Mouse (Mus musculus): ENCODE measurements around the gene Ctla4. TPM values are rescaled to one million over a fixed set of nuclear protein-coding genes. Genes with fewer than 3 reads are reported as not detected.

The Ctla4 gene
- polyA plus RNA-seq (2015; fragmentation: Nextera tagmentation; extraction: Ambion mirVana), result not detected in 2 replicates

- Histone ChIP-seq H3K36me3 (ENCODE audit: control insufficient read depth, insufficient read depth, low read length) (no peaks in the 10 kb centered on the region), H3K4me1 (ENCODE audit: control insufficient read depth, insufficient read depth, low read length) (no peaks in the 10 kb centered on the region), H3K4me3 (ENCODE audit: low read depth, low read length) (no peak within 1 kb of the TSS), H3K9ac (ENCODE audit: low read depth, low read length) (no peak within 1 kb of the TSS), H3K9me3 (replicated peaks; ENCODE audit: control insufficient read depth, low read length, poor library complexity, severe bottlenecking) (no peaks in the 10 kb centered on the region), H3K27ac (ENCODE audit: low read length) (no peak within 1 kb of the TSS), H3K27me3 (ENCODE audit: control insufficient read depth, insufficient read depth, low read depth, low read length) (no peaks in the 10 kb centered on the region), H3K4me2 (ENCODE audit: low read length) (no peak within 1 kb of the TSS)
- WGBS, result 91% methylated on average over 7 of the region's 7 CpGs
- ATAC-seq, result no peak
Measured at GRCm38 (mm10) chr1:60886981-60887380, at the start of gene Ctla4. Gene Ctla4 (plus strand): TSS chr1:60887000.

- H3K4me1 ChIP-seq (ENCODE audit: control insufficient read depth, insufficient read depth, low read length), result no peaks in the 10 kb centered on the region
- no peak for ATAC-seq
- no peak overlapping the region for H3K27ac ChIP-seq (ENCODE audit: low read length)
- no peak overlapping the region for H3K4me2 ChIP-seq (ENCODE audit: low read length)
- H3K9ac ChIP-seq (ENCODE audit: low read depth, low read length), result no peak overlapping the region
- 79% methylated on average over 1 of the region's 1 CpGs for WGBS
- H3K4me3 ChIP-seq (ENCODE audit: low read depth, low read length), result no peak overlapping the region
- no peaks in the 10 kb centered on the region for H3K36me3 ChIP-seq (ENCODE audit: control insufficient read depth, insufficient read depth, low read length)
- no peaks in the 10 kb centered on the region for H3K27me3 ChIP-seq (ENCODE audit: control insufficient read depth, insufficient read depth, low read depth, low read length)
- no peaks in the 10 kb centered on the region for H3K9me3 ChIP-seq (replicated peaks; ENCODE audit: control insufficient read depth, low read length, poor library complexity, severe bottlenecking)
Measured at GRCm38 (mm10) chr1:60839161-60839560, 47.6 kb upstream of the Ctla4 start.

DNA sequence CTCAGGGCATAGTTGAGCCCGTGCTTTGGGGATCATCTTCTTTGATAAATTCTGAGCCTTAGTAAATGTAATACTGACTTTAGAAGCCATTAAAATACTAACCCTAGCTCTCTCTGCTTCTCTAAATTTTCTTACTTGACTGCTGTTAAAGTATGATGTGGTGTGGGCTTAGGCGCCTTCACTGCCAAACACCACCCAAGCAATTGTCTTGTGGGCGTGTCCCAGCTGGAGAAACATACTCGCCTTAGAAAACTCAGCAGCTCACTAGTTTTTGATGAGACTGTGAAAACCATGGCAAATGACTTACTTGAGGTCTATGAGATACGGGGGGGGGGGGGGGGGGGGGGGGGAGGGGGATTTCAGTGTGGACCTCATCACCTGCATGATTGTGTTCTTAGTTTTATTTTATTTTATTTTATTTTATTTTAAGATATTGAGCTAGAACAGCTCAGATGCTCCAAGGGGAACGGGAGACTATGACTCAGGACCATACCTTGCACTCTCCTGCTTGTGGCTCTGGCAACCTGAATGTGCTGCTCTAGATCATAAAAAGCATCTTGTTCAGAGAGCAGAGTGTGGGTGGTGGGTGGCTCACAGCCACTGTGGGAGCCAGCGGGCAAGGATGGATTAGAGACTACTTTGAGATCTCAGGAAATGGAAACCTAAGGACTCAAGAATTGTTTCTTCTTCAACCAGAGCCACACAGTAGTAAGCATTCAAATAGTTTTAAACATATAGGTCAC lies 41.3 kb upstream of the Ctla4 start:
- Histone ChIP-seq H3K27me3 (ENCODE audit: control insufficient read depth, insufficient read depth, low read depth, low read length) (no peaks in the 10 kb centered on the region), H3K9me3 (replicated peaks; ENCODE audit: control insufficient read depth, low read length, poor library complexity, severe bottlenecking) (no peaks in the 10 kb centered on the region), H3K9ac (ENCODE audit: low read depth, low read length) (no peak overlapping the region), H3K4me1 (ENCODE audit: control insufficient read depth, insufficient read depth, low read length) (peaks cover 2% of the 10 kb centered on the region; the same call in 1 of the 2 replicates), H3K36me3 (ENCODE audit: control insufficient read depth, insufficient read depth, low read length) (no peaks in the 10 kb centered on the region), H3K27ac (ENCODE audit: low read length) (no peak overlapping the region), H3K4me2 (ENCODE audit: low read length) (no peak overlapping the region), H3K4me3 (ENCODE audit: low read depth, low read length) (no peak overlapping the region)
- 89% methylated on average over 6 of the region's 7 CpGs for WGBS
- ATAC-seq, result no peak

DNA sequence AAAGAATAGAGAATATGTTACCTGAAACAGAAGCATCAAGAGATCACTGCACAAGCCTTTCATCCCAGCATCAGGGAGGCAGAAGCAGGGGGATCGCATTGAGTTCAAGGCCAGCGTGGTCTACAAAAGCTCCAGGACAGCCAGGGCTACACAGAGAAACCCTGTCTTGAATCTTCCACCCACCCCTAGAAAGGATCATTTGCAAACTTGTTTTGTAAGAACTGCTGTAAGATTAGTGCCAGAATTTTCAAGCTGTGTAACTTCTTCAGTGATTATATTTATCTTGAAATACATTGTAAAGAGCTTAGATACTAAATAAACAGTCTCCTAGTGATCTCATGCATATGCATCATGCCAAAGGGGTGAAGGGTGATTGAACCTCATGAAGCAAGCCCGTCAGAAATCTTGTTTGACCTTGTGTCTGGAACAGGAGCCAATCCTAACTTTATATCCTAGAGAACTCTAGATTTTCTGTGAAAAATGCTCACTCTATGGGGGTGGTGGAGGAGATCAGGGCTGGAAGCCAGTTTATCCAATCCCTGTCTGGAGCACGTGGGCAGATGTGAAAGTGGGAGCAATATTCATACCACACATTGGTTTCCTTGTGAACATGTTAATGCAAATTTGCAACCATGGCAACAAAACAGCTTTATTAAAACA lies 40.1 kb upstream of the Ctla4 start:
- peaks cover 13% of the 10 kb centered on the region for H3K4me1 ChIP-seq (ENCODE audit: control insufficient read depth, insufficient read depth, low read length)
- no peak for ATAC-seq
- H3K4me3 ChIP-seq (ENCODE audit: low read depth, low read length), result no peak overlapping the region
- H3K36me3 ChIP-seq (ENCODE audit: control insufficient read depth, insufficient read depth, low read length), result no peaks in the 10 kb centered on the region
- no peak overlapping the region for H3K4me2 ChIP-seq (ENCODE audit: low read length)
- WGBS, result 62% methylated on average over 4 of the region's 4 CpGs
- no peaks in the 10 kb centered on the region for H3K27me3 ChIP-seq (ENCODE audit: control insufficient read depth, insufficient read depth, low read depth, low read length)
- no peak overlapping the region for H3K9ac ChIP-seq (ENCODE audit: low read depth, low read length)
- no peak overlapping the region for H3K27ac ChIP-seq (ENCODE audit: low read length)
- no peaks in the 10 kb centered on the region for H3K9me3 ChIP-seq (replicated peaks; ENCODE audit: control insufficient read depth, low read length, poor library complexity, severe bottlenecking)

- no peak overlapping the region for H3K27ac ChIP-seq (ENCODE audit: low read length)
- peaks cover 22% of the 10 kb centered on the region for H3K4me1 ChIP-seq (ENCODE audit: control insufficient read depth, insufficient read depth, low read length)
- no peaks in the 10 kb centered on the region for H3K36me3 ChIP-seq (ENCODE audit: control insufficient read depth, insufficient read depth, low read length)
- H3K9ac ChIP-seq (ENCODE audit: low read depth, low read length), result no peak overlapping the region
- H3K27me3 ChIP-seq (ENCODE audit: control insufficient read depth, insufficient read depth, low read depth, low read length), result no peaks in the 10 kb centered on the region
- 94% methylated on average over 2 of the region's 2 CpGs for WGBS
- H3K9me3 ChIP-seq (replicated peaks; ENCODE audit: control insufficient read depth, low read length, poor library complexity, severe bottlenecking), result no peaks in the 10 kb centered on the region
- ATAC-seq, result no peak
- no peak overlapping the region for H3K4me2 ChIP-seq (ENCODE audit: low read length)
- H3K4me3 ChIP-seq (ENCODE audit: low read depth, low read length), result no peak overlapping the region
Measured at GRCm38 (mm10) chr1:60849112-60849511, 37.7 kb upstream of the Ctla4 start.

DNA sequence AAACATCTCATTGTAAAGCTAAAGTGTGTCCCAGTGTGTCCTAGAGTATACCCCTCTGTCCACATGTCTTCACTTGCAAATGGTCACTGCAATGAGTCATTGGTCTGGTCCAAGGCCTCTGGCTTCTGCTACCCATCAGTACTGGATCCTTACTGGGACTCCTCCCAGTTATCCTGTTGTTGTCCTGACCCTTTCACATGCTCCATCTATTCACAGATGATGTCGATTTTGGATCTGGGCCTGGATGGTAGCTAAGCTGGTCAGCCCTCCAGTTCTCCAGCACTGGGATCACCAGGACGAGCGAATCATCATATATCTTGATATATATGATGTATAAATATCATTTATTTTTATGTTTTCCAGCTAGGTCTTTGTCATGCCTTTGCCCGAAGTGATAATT lies 37.0 kb upstream of the Ctla4 start:
- no peaks in the 10 kb centered on the region for H3K36me3 ChIP-seq (ENCODE audit: control insufficient read depth, insufficient read depth, low read length)
- ATAC-seq, result no peak
- H3K4me3 ChIP-seq (ENCODE audit: low read depth, low read length), result no peak overlapping the region
- H3K27ac ChIP-seq (ENCODE audit: low read length), result no peak overlapping the region
- no peaks in the 10 kb centered on the region for H3K9me3 ChIP-seq (replicated peaks; ENCODE audit: control insufficient read depth, low read length, poor library complexity, severe bottlenecking)
- no peaks in the 10 kb centered on the region for H3K27me3 ChIP-seq (ENCODE audit: control insufficient read depth, insufficient read depth, low read depth, low read length)
- peaks cover 22% of the 10 kb centered on the region for H3K4me1 ChIP-seq (ENCODE audit: control insufficient read depth, insufficient read depth, low read length)
- H3K9ac ChIP-seq (ENCODE audit: low read depth, low read length), result no peak overlapping the region
- WGBS, result 89% methylated on average over 4 of the region's 4 CpGs
- H3K4me2 ChIP-seq (ENCODE audit: low read length), result no peak overlapping the region

DNA sequence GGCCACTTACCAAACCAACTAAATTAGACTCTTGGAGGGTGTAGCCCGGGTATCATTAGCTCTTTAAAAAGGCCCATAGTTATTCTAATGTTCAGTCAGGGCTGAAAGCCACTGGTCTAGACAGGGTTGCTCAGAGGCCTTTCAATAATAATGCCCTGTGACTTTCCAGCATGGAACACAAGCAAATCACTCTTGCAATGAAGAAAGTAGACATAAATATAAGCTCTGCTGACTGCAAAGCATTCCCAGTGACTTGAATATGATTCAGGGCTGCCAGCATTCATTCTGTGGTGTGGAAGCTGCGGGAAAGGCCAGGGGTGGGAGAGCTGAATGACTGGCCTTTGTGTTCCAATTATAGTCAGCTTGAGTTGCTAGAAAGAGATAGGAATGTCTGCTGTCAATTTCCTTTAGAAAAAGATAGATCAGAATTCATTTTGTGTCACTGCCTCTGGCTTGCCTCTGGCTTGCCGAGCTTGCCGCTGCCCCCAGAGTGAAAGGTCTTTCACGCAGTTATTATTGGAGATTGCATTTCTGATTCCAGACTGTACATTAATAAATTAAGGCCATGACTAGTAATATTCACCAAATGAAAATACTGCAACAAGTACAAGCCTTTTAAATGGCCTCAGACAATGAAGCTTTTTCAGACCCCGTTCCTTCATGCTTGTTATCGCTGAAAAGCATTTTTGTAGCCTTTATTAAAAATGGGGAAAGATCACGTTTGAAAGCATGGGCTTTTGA lies 35.6 kb upstream of the Ctla4 start:
- H3K27me3 ChIP-seq (ENCODE audit: control insufficient read depth, insufficient read depth, low read depth, low read length), result no peaks in the 10 kb centered on the region
- H3K36me3 ChIP-seq (ENCODE audit: control insufficient read depth, insufficient read depth, low read length), result no peaks in the 10 kb centered on the region
- 8% methylated on average over 8 of the region's 8 CpGs for WGBS
- peak overlapping the region; percentile 78 for H3K27ac ChIP-seq (ENCODE audit: low read length)
- H3K4me3 ChIP-seq (ENCODE audit: low read depth, low read length), result no peak overlapping the region
- H3K9me3 ChIP-seq (replicated peaks; ENCODE audit: control insufficient read depth, low read length, poor library complexity, severe bottlenecking), result no peaks in the 10 kb centered on the region
- H3K4me1 ChIP-seq (ENCODE audit: control insufficient read depth, insufficient read depth, low read length), result peaks cover 22% of the 10 kb centered on the region
- ATAC-seq, result peak; percentile 82
- H3K4me2 ChIP-seq (ENCODE audit: low read length), result peak overlapping the region; percentile 17
- H3K9ac ChIP-seq (ENCODE audit: low read depth, low read length), result 0 out of 2 replicates have a peak overlapping the region, but pooled peaks have one; percentile 28

DNA sequence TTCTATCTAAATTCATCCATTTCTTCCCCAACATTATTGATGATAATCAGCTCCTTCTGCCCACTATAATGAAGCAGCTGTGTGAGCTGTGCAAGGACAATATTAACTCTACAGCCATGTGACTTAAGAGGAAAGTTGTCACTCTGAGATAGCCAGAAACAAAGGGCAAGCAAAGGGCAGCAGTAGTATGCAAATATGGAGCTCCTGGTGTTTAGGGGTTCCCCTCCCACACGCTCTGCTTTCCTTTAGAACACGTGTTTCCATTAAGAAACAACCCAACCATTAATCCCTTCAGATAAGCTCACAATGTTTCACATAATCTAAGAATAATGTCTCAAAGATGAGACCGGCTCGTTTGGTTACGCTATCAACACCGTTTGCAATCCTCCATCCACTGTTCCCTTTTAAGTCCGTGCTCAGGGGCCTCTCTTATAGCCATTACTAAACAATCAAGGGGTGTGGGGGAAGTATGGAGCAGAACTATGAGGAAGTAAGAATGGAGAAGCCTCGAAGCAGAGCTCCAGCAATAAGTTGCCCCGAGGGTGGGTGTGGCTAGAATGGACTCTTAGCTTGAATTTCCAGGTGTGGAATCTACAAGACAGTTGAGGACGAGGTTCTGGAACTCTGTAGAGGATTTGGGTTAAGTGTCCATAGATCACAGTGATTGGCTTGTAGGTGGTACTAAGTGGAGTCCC lies 34.6 kb upstream of the Ctla4 start:
- Histone ChIP-seq H3K9me3 (replicated peaks; ENCODE audit: control insufficient read depth, low read length, poor library complexity, severe bottlenecking) (no peaks in the 10 kb centered on the region), H3K4me3 (ENCODE audit: low read depth, low read length) (no peak overlapping the region), H3K4me2 (ENCODE audit: low read length) (no peak overlapping the region), H3K36me3 (ENCODE audit: control insufficient read depth, insufficient read depth, low read length) (no peaks in the 10 kb centered on the region), H3K27me3 (ENCODE audit: control insufficient read depth, insufficient read depth, low read depth, low read length) (no peaks in the 10 kb centered on the region), H3K27ac (ENCODE audit: low read length) (no peak overlapping the region), H3K9ac (ENCODE audit: low read depth, low read length) (no peak overlapping the region), H3K4me1 (ENCODE audit: control insufficient read depth, insufficient read depth, low read length) (peaks cover 20% of the 10 kb centered on the region)
- 40% methylated on average over 10 of the region's 10 CpGs for WGBS
- ATAC-seq, result no peak
